Mouse (Mus musculus) kidney, postnatal 0 days (tissue): ENCODE results near the gene Pcnx2. TPM values are rescaled to one million over a fixed set of nuclear protein-coding genes. Genes with fewer than 3 reads are reported as not detected.

ENCODE experiments used
- ATAC-seq: fragments of 200-750 bp; cut with Nextera tagmentation; replicated peaks from 2 replicates; pipeline ENCODE4 v1.8.0; 2017; ENCODE audit warnings: low read depth, moderate number of reproducible peaks, moderate TSS enrichment, moderate library complexity; ENCODE audit not compliant: low FRiP score
- DNase-seq: peaks from one replicate; pipeline ENCODE4 v3.0.0-alpha.2; 2016; ENCODE audit warnings: low spot score
- H3K27ac ChIP-seq: fragments of 300-500 bp; sonication (generic); 2 replicates; pipeline ENCODE4 v1.5.1; 2014; ENCODE audit warnings: mild to moderate bottlenecking
- H3K27me3 ChIP-seq: fragments of 300-500 bp; sonication (generic); 2 replicates; pipeline ENCODE4 v1.6.1; 2014; ENCODE audit warnings: low read length, mixed read lengths; ENCODE audit not compliant: insufficient read depth
- H3K36me3 ChIP-seq: fragments of 300-500 bp; sonication (generic); 2 replicates; pipeline ENCODE4 v1.6.1; 2014; ENCODE audit warnings: low read length, mixed read lengths; ENCODE audit not compliant: insufficient read depth
- H3K4me1 ChIP-seq: fragments of 300-500 bp; sonication (generic); replicated peaks from 2 replicates; pipeline ENCODE4 v1.6.1; 2014; ENCODE audit warnings: antibody characterized with exemption, low read length, mixed read lengths; ENCODE audit not compliant: insufficient read depth
- H3K4me2 ChIP-seq: fragments of 300-500 bp; sonication (generic); 2 replicates; pipeline ENCODE4 v1.6.1; 2014; ENCODE audit warnings: mild to moderate bottlenecking, low read length, moderate library complexity, mixed read lengths
- H3K4me3 ChIP-seq: fragments of 300-500 bp; sonication (generic); replicated peaks from 2 replicates; pipeline ENCODE4 v1.5.1; 2014; ENCODE audit warnings: low read depth, low read length
- H3K9ac ChIP-seq: fragments of 300-500 bp; sonication (generic); 2 replicates; pipeline ENCODE4 v1.6.1; 2014; ENCODE audit warnings: low read depth, low read length
- H3K9me3 ChIP-seq: fragments of 300-500 bp; sonication (generic); replicated peaks from 2 replicates; pipeline ENCODE4 v1.6.1; 2016; ENCODE audit warnings: low read length, inconsistent platforms, mixed read lengths
- CTCF ChIP-seq: IDR thresholded peaks from 2 replicates; pipeline ENCODE4 v1.5.1; 2016; ENCODE audit warnings: antibody characterized with exemption, low read depth, mild to moderate bottlenecking, moderate library complexity
- WGBS: fragments of 180-500 bp; shearing (Covaris S2); extraction: QIAGEN DNeasy Blood & Tissue Kit; methylation state at CpG from one replicate; pipeline ENCODE4 v1.1.7; 2014; 5-methylcytosine and 5-hydroxymethylcytosine counted together
- polyA plus RNA-seq: library from polyadenylated mRNA; unstranded; fragments of >200 nt; fragmentation: Nextera tagmentation; extraction: Ambion mirVana; gene quantifications from 2 replicates; pipeline ENCODE4 v1.2.1, GENCODE M21; 2015

The Pcnx2 gene
- polyA plus RNA-seq, 1 experiment from 2014 or later, result 0.13 TPM

DNA sequence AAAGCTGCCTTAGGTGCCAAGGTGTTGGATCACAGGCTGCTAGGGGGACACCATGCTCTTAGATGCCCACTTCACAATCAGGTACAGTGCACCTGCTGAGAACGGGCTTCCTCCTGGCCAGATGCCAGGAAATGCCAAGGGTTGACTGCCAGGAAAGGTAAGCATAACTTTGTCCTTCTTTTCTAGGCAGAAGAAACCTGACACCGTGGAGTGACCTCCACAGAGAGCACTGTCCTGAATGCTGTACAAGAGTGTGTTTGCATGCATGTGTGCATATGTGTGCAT, 24.9 kb downstream of the Pcnx2 start:
- DNase-seq (no peak), ATAC-seq (no peak)
- WGBS, result 42% methylated on average over 2 of the region's 2 CpGs
- Histone ChIP-seq H3K4me3 (no peak overlapping the region), H3K9ac (no peak overlapping the region), H3K36me3 (no peaks in the 10 kb centered on the region), H3K27me3 (no peaks in the 10 kb centered on the region), H3K9me3 (no peaks in the 10 kb centered on the region), H3K4me2 (no peak overlapping the region), H3K4me1 (0 out of 2 replicates have a peak, but pooled peaks cover 7% of the 10 kb centered on the region), H3K27ac (peak overlapping the region; percentile 37; the same call in 1 of the 2 replicates)
- no peak for TF ChIP-seq CTCF

DNA sequence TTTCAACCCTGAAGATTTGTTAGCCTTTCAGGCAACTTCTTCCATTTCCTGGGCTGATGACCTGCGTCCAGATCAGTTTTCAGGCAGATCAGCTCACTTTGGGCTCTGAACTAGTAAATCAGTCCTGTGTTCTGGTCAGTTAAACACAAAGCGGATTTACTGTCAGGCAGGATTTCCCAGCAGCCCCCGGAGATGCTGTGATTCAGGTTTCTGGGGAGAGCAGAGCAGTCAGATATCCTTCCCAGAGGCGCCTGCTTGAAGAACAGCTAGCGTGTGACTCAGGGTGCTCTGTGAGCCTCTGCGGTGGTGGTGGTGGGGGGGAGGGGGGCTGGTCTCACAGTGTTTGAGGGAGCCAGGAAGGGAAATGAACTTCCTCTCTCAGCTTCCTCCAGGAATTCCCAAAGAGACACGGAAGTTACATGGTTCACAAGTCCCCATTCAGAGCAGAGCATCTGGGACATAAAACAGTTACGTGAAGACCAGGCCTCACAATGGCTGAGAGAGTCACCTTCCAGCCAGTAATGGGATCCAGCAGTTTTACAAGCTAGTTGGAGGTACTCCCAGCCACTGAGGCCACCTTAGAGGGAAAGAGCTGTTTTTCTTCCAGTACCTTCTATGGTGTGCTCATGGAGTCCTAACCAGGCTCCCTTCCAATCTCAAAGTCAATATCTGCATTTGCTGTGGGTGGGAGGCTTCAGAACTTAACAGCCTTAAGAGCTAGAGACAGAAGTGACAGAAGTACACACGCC, 25.4 kb downstream of the Pcnx2 start:
- H3K9ac ChIP-seq, result no peak overlapping the region
- 0 out of 2 replicates have a peak, but pooled peaks cover 7% of the 10 kb centered on the region for H3K4me1 ChIP-seq
- H3K4me2 ChIP-seq, result no peak overlapping the region
- no peak overlapping the region for H3K4me3 ChIP-seq
- H3K27me3 ChIP-seq, result no peaks in the 10 kb centered on the region
- DNase-seq (peak; percentile 89), ATAC-seq (peak; percentile 35)
- no peaks in the 10 kb centered on the region for H3K9me3 ChIP-seq
- TF ChIP-seq CTCF, result no peak
- peak overlapping the region; percentile 37; the same call in 1 of the 2 replicates for H3K27ac ChIP-seq
- WGBS, result 17% methylated on average over 9 of the region's 9 CpGs
- H3K36me3 ChIP-seq, result no peaks in the 10 kb centered on the region

DNA sequence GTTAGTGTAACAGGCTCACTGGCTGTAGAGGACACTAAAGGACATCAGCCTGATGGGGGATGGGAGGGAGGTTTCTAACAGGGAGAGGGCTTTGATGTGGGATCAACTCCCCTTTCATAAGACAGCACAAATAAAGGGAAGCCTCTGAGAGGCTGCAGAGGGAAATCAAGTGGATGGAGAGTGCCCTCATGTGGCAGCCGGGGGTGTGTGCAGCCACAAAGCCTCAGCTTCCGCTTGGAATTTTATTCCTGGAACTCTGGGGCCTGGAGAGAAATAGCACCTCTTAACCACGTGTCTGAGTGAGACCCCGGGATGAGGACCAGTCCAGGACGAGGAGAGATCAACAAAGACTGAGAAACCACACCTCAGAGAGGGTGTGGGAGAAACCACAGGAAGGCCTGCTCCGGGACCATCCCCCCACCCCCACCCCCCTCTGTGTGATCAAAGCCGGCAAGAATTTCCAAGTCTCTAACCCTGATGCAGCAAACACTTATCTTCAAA, 27.2 kb downstream of the Pcnx2 start:
- no peak overlapping the region for H3K4me2 ChIP-seq
- TF ChIP-seq CTCF, result peak; percentile 95
- no peaks in the 10 kb centered on the region for H3K9me3 ChIP-seq
- ATAC-seq, result peak; percentile 57
- no peaks in the 10 kb centered on the region for H3K27me3 ChIP-seq
- H3K9ac ChIP-seq, result no peak overlapping the region
- WGBS, result 2% methylated on average over 7 of the region's 7 CpGs
- H3K4me3 ChIP-seq, result no peak overlapping the region
- no peaks in the 10 kb centered on the region for H3K36me3 ChIP-seq
- H3K27ac ChIP-seq, result no peak overlapping the region
- DNase-seq, result peak; percentile 91
- 0 out of 2 replicates have a peak, but pooled peaks cover 7% of the 10 kb centered on the region for H3K4me1 ChIP-seq

DNA sequence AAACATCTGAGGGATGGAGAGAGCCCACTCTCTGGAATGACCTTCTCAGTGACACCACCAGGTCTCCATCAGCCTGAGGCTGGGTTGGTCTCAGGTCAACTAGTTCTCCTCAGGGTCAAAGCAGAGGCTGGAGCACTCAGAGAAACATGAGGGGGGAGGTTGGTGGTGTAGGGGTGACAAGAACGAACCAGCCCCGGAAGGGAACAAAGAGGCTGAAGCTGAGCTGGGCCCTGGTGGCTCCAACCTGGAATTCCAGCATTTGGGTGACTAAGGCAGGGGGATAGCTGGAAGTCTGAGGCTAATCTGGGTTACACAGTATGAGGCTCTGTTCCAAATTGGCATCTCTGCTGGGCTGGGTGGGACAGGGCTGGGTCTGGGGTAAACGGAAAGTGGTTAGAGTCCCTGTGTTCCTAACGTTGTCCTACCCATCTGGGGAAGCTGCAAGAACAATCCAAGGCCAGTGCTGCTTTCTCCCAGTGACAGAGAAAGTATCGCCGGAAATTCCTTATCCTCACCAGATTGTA, 27.9 kb downstream of the Pcnx2 start:
- no peak for TF ChIP-seq CTCF
- 0 out of 2 replicates have a peak, but pooled peaks cover 7% of the 10 kb centered on the region for H3K4me1 ChIP-seq
- ATAC-seq (no peak), DNase-seq (no peak)
- H3K9ac ChIP-seq, result no peak overlapping the region
- H3K9me3 ChIP-seq, result no peaks in the 10 kb centered on the region
- H3K4me3 ChIP-seq, result no peak overlapping the region
- no peaks in the 10 kb centered on the region for H3K27me3 ChIP-seq
- no peak overlapping the region for H3K4me2 ChIP-seq
- 19% methylated on average over 6 of the region's 6 CpGs for WGBS
- H3K27ac ChIP-seq, result no peak overlapping the region
- H3K36me3 ChIP-seq, result no peaks in the 10 kb centered on the region

DNA sequence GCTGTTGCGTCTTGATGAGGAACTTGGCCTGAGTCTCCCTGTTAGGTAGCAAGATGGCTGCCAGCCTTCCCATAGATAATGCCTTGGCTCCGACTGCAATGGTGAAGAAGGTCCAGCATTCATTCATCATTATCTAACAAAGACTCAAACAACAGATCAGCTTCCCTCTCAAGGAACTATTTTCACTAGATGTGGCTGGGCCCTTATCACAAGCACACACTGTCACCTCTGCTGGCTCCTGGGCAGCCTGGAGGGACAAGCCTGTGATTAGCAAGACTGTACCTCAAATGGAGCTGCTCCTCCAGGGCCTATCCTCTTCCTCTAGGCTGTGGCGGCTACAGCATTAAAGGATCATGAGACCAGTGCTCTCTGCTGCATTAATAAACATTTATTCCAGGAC, 28.4 kb downstream of the Pcnx2 start:
- H3K9ac ChIP-seq, result no peak overlapping the region
- H3K9me3 ChIP-seq, result no peaks in the 10 kb centered on the region
- H3K36me3 ChIP-seq, result no peaks in the 10 kb centered on the region
- DNase-seq, result no peak
- H3K4me2 ChIP-seq, result no peak overlapping the region
- H3K27me3 ChIP-seq, result no peaks in the 10 kb centered on the region
- H3K27ac ChIP-seq, result no peak overlapping the region
- no peak overlapping the region for H3K4me3 ChIP-seq
- no peak for ATAC-seq
- TF ChIP-seq CTCF, result no peak
- 89% methylated on average over 3 of the region's 3 CpGs for WGBS
- H3K4me1 ChIP-seq, result 0 out of 2 replicates have a peak, but pooled peaks cover 7% of the 10 kb centered on the region

DNA sequence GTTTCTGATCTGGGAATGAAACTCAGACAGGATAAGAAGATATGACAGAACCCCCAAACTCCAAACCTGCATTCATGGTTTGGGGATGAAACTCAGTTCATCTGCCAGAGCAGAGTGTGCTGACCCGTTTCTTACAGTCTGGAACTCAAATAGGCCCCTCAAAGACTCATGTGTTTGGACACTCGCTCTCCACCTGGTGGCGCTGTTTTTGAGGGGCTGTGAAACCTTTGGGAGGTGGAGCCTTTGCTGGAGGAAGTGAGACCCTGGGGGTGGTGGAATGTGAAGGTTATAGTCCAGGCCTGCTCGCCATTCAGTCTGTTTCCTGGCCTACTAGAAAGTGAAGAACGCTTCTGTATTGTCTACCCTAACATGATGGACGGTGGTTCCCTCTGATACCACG, 29.6 kb downstream of the Pcnx2 start:
- no peaks in the 10 kb centered on the region for H3K36me3 ChIP-seq
- 0 out of 2 replicates have a peak, but pooled peaks cover 7% of the 10 kb centered on the region for H3K4me1 ChIP-seq
- no peaks in the 10 kb centered on the region for H3K9me3 ChIP-seq
- H3K4me2 ChIP-seq, result no peak overlapping the region
- TF ChIP-seq CTCF, result peak; percentile 53
- ATAC-seq (no peak), DNase-seq (peak; percentile 45)
- no peak overlapping the region for H3K4me3 ChIP-seq
- no peak overlapping the region for H3K27ac ChIP-seq
- no peaks in the 10 kb centered on the region for H3K27me3 ChIP-seq
- 54% methylated on average over 7 of the region's 7 CpGs for WGBS
- H3K9ac ChIP-seq, result no peak overlapping the region
